Mouse (Mus musculus): ENCODE data around the gene Ccdc183. TPM values are rescaled to one million over a fixed set of nuclear protein-coding genes. Genes with fewer than 3 reads are reported as not detected.

Gene Ccdc183
- total and polyA plus RNA-seq, 2 experiments from 2014 or later = 0.23 TPM; not detected in 1

DNA sequence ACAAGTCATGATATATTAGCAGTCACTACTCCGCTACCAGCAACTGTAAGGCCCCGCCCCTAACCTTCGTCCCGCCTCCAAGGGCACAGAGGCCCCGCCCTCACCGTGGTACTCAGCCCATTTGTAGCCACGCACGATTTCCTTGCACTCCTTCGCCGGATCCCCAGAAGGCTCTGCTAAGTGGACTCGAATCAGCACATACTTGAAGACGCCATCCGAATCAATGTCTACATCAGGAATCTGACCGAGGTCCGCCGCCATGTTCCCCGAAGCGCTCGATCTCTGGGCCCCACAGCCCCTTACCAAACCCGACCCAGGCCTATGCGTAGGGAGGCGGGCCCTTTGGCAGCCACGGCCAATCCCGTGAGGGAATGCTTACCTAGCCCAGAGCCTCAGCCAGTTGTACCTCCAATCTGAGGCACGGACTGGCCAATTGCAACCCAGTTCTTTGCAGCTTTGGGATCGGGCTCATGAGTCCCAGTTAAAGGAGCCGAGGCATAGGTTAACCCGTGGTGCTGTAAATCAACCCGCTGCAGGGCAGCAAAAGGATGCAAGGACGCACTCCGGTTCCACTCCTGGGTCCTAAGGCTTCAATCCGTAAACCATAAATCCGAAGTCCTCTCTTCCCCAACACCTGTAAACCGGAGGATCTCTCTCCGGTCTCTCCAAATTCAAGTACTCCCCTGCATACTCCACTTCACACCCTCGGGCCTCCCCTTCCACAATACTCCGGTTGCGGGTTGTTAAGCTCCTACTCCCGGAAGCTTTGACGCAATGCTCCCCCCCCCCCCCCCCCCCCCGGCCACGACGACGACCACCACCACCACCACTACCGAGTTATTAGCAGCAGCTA is 42.7 kb downstream of the Ccdc183 start, which contains the start of the genes Mamdc4 and Phpt1:
Gene Mamdc4, minus strand, starts transcription at position 267 of the 853 bp plus-strand sequence.
Gene Phpt1, minus strand, starts transcription at position 646 of the 853 bp plus-strand sequence.
- WGBS = under 1% methylated on average over 42 of the region's 45 CpGs
- H3K4me1 ChIP-seq (ENCODE audit: control insufficient read depth, insufficient read depth) = peaks cover 25% of the 10 kb centered on the region

GRCm38 (mm10) chr2:25574136-25574535 is 43.3 kb downstream of the Ccdc183 start:
- peaks cover 12% of the 10 kb centered on the region; the same call in 1 of the 2 replicates for H3K36me3 ChIP-seq (replicated peaks; ENCODE audit: control insufficient read depth, insufficient read depth, low read length)
- H3K9me3 ChIP-seq (replicated peaks; ENCODE audit: control insufficient read depth, low read length) = no peaks in the 10 kb centered on the region
- ATAC-seq (ENCODE audit: insufficient read depth, low read depth) (no peak), DNase-seq (ENCODE audit: low spot score) (no peak)
- peaks cover 21% of the 10 kb centered on the region for H3K4me1 ChIP-seq (ENCODE audit: control insufficient read depth, insufficient read depth)
- peak overlapping the region; percentile 57 for H3K9ac ChIP-seq (replicated peaks; ENCODE audit: low read depth, low read length)
- H3K4me3 ChIP-seq (ENCODE audit: low read depth, low read length) = peak overlapping the region; percentile 61
- peak overlapping the region; percentile 81; the same call in 1 of the 2 replicates for H3K27ac ChIP-seq (ENCODE audit: low read depth)
- H3K27me3 ChIP-seq (ENCODE audit: control insufficient read depth, insufficient read depth, low read length) = peaks cover 33% of the 10 kb centered on the region
- TF ChIP-seq EP300 (IDR thresholded peaks at IDR 0.05; ENCODE audit: low read depth) (no peak), CTCF (IDR thresholded peaks at IDR 0.05; ENCODE audit: low read depth) (no peak)
- 15% methylated on average over 11 of the region's 11 CpGs for WGBS
- H3K4me2 ChIP-seq (ENCODE audit: low read depth, low read length) = peak overlapping the region; percentile 88

More for the DNA sequence above, 42.7 kb downstream of the Ccdc183 start, which contains the start of the genes Mamdc4 and Phpt1:
- Histone ChIP-seq H3K9ac (replicated peaks; ENCODE audit: low read depth, low read length) (peak within 1 kb of the TSS; percentile 57), H3K27me3 (ENCODE audit: control insufficient read depth, insufficient read depth, low read length) (peaks cover 40% of the 10 kb centered on the region), H3K9me3 (replicated peaks; ENCODE audit: control insufficient read depth, low read length) (no peaks in the 10 kb centered on the region), H3K4me3 (ENCODE audit: low read depth, low read length) (peak within 1 kb of the TSS; percentile 61), H3K4me2 (ENCODE audit: low read depth, low read length) (peak within 1 kb of the TSS; percentile 88), H3K27ac (ENCODE audit: low read depth) (peak within 1 kb of the TSS; percentile 81), H3K36me3 (replicated peaks; ENCODE audit: control insufficient read depth, insufficient read depth, low read length) (0 out of 2 replicates have a peak, but pooled peaks cover 6% of the 10 kb centered on the region)
- TF ChIP-seq EP300 (IDR thresholded peaks at IDR 0.05; ENCODE audit: low read depth) = peak; percentile 17; the same call in 1 of the 2 replicates
- TF ChIP-seq CTCF (IDR thresholded peaks at IDR 0.05; ENCODE audit: low read depth) = no peak
- ATAC-seq (ENCODE audit: insufficient read depth, low read depth) (peak; percentile 97), DNase-seq (ENCODE audit: low spot score) (peak; percentile 98)

- ATAC-seq (ENCODE audit: insufficient read depth, low read depth) (no peak), DNase-seq (ENCODE audit: low spot score) (no peak)
- peaks cover 22% of the 10 kb centered on the region for H3K27me3 ChIP-seq (ENCODE audit: control insufficient read depth, insufficient read depth, low read length)
- peaks cover 17% of the 10 kb centered on the region for H3K36me3 ChIP-seq (replicated peaks; ENCODE audit: control insufficient read depth, insufficient read depth, low read length)
- 78% methylated on average over 2 of the region's 2 CpGs for WGBS
- no peaks in the 10 kb centered on the region for H3K9me3 ChIP-seq (replicated peaks; ENCODE audit: control insufficient read depth, low read length)
- H3K4me3 ChIP-seq (ENCODE audit: low read depth, low read length) = no peak overlapping the region
- H3K9ac ChIP-seq (replicated peaks; ENCODE audit: low read depth, low read length) = no peak overlapping the region
- TF ChIP-seq CTCF (IDR thresholded peaks at IDR 0.05; ENCODE audit: low read depth) (no peak), EP300 (IDR thresholded peaks at IDR 0.05; ENCODE audit: low read depth) (no peak)
- peaks cover 21% of the 10 kb centered on the region for H3K4me1 ChIP-seq (ENCODE audit: control insufficient read depth, insufficient read depth)
- H3K27ac ChIP-seq (ENCODE audit: low read depth) = no peak overlapping the region
- H3K4me2 ChIP-seq (ENCODE audit: low read depth, low read length) = no peak overlapping the region
Observed at GRCm38 (mm10) chr2:25573068-25573467, 44.4 kb downstream of the Ccdc183 start.

- Histone ChIP-seq H3K9me3 (replicated peaks; ENCODE audit: control insufficient read depth, low read length) (no peaks in the 10 kb centered on the region), H3K9ac (replicated peaks; ENCODE audit: low read depth, low read length) (no peak overlapping the region), H3K4me2 (ENCODE audit: low read depth, low read length) (no peak overlapping the region), H3K4me1 (ENCODE audit: control insufficient read depth, insufficient read depth) (peaks cover 13% of the 10 kb centered on the region), H3K36me3 (replicated peaks; ENCODE audit: control insufficient read depth, insufficient read depth, low read length) (peaks cover 18% of the 10 kb centered on the region), H3K4me3 (ENCODE audit: low read depth, low read length) (no peak overlapping the region), H3K27me3 (ENCODE audit: control insufficient read depth, insufficient read depth, low read length) (peaks cover 4% of the 10 kb centered on the region), H3K27ac (ENCODE audit: low read depth) (no peak overlapping the region)
- 81% methylated on average over 4 of the region's 4 CpGs for WGBS
- TF ChIP-seq CTCF (IDR thresholded peaks at IDR 0.05; ENCODE audit: low read depth) (no peak), EP300 (IDR thresholded peaks at IDR 0.05; ENCODE audit: low read depth) (no peak)
- no peak for ATAC-seq (ENCODE audit: insufficient read depth, low read depth)
- DNase-seq (ENCODE audit: low spot score) = no peak
Observed at GRCm38 (mm10) chr2:25571221-25571620, 46.3 kb downstream of the Ccdc183 start.

- Histone ChIP-seq H3K27me3 (ENCODE audit: control insufficient read depth, insufficient read depth, low read length) (no peaks in the 10 kb centered on the region), H3K4me3 (ENCODE audit: low read depth, low read length) (no peak overlapping the region), H3K36me3 (replicated peaks; ENCODE audit: control insufficient read depth, insufficient read depth, low read length) (peaks cover 35% of the 10 kb centered on the region), H3K4me2 (ENCODE audit: low read depth, low read length) (no peak overlapping the region), H3K4me1 (ENCODE audit: control insufficient read depth, insufficient read depth) (peaks cover 7% of the 10 kb centered on the region), H3K27ac (ENCODE audit: low read depth) (no peak overlapping the region), H3K9me3 (replicated peaks; ENCODE audit: control insufficient read depth, low read length) (no peaks in the 10 kb centered on the region), H3K9ac (replicated peaks; ENCODE audit: low read depth, low read length) (no peak overlapping the region)
- DNase-seq (ENCODE audit: low spot score) (no peak), ATAC-seq (ENCODE audit: insufficient read depth, low read depth) (no peak)
- TF ChIP-seq CTCF (IDR thresholded peaks at IDR 0.05; ENCODE audit: low read depth) (no peak), EP300 (IDR thresholded peaks at IDR 0.05; ENCODE audit: low read depth) (no peak)
- WGBS = 98% methylated on average over 3 of the region's 3 CpGs
Observed at GRCm38 (mm10) chr2:25569323-25569722, 48.2 kb downstream of the Ccdc183 start.
